Mouse (Mus musculus) layer of hippocampus, postnatal 36 days (tissue): Measurements from ENCODE around the gene Vhl. TPM values are rescaled to one million over a fixed set of nuclear protein-coding genes. Genes with fewer than 3 reads are reported as not detected.

Experiments
- DNase-seq, 2 experiments: peaks; one replicate each; pipeline ENCODE4 v3.0.0; 2022
- total RNA-seq, 2 experiments: library from RNA; stranded (reverse); gene quantifications; 2 replicates each; pipeline ENCODE4 v1.2.3; 2021

Gene Vhl
- total RNA-seq, 2 experiments from 2014 or later, result 50.8 to 50.9 TPM

GRCm38 (mm10) chr6:113624989-113625770 lies 1.4 kb downstream of the Vhl start:
- DNase-seq, result no peak

- no peak for DNase-seq
Observed at GRCm38 (mm10) chr6:113630322-113630721, 6.6 kb downstream of the Vhl start.

GRCm38 (mm10) chr6:113632863-113633262 lies 9.1 kb downstream of the Vhl start:
- DNase-seq, result no peak

- DNase-seq, result peak; percentile 90 to 92
Observed at GRCm38 (mm10) chr6:113638302-113639040, 14.7 kb downstream of the Vhl start, which contains the start of gene Irak2. Gene Irak2, plus strand, starts transcription at chr6:113638467.

GRCm38 (mm10) chr6:113639201-113639600 lies 15.4 kb downstream of the Vhl start:
- DNase-seq, result no peak

- no peak for DNase-seq
Observed at GRCm38 (mm10) chr6:113642605-113643004, 18.8 kb downstream of the Vhl start.

GRCm38 (mm10) chr6:113643021-113643420 lies 19.3 kb downstream of the Vhl start:
- DNase-seq, result no peak

DNA sequence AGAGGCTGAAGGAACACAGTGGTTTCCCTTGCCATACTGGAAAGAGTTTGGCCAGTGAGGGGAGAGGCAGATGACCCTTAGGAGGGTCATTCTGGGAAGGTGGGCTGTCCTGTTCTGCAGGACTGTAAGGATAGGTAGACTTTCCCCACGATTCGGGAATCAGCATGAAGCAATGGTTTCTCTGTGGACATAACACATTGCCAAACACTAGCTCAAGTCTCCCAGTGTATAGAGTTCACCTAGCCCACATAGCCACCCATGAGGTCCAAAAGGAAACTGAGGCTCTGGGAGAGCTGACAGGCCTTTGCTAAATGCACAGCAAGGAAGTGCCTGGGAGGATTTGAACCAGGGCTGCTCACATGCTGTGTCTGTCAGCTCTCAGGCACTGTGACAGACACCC lies 20.2 kb downstream of the Vhl start:
- DNase-seq, result no peak

DNA sequence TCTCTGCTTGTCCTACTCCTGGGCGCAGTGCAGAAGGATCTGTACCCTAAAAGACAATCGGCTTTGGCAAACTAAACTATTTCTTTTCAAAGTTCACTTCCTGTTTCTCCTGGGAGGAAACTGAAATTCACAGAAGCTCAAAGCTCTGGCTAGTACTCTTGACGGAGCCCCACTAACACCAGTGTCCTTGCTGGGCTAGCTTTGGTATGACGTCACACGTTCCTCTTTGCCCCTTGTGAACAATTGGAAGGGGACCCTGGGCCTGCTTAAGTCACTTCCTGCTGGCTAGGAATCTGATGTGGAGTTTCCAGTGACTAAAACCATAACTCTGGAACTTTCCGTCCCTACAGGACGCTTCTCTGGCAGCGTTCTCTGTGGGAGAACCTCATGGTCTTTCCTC lies 21.0 kb downstream of the Vhl start:
- DNase-seq, result no peak

DNA sequence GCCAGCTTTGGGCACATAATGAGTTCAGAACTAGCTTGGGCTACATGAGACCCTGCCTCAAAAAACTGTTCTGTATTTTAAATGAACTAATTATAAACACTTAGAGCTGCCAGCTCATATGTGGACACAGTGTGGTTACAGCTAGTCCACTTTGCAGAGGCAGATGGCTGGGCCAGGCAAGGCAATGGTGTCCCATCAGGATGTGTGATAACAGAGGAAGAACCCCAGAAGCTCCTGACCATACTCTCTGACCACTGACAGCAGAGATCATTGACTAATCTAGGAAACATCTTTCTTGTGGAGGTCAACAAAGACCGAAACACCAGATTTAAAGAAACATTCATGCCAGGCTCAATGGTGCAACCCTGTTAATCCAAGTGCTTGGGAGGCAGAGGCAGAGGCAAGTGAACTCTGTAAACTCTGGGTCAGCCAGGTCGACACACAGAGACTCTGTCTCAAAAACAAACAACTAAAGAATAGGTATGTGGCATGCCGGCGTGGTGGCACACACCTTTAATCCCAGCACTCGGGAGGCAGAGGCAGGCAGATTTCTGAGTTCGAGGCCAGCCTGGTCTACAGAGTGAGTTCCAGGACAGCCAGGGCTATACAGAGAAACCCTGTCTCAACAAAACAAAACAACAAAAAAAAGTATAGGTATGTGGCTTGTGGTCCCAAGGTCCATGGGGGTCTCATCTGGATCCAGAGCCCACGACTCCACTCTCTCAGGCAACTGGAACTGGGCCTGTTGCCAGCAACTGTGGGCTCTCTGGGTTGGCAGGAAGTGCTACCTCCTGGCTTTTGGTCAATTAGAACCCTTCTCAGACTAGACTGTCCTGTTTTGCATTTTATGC lies 25.8 kb downstream of the Vhl start:
- DNase-seq, result no peak

DNA sequence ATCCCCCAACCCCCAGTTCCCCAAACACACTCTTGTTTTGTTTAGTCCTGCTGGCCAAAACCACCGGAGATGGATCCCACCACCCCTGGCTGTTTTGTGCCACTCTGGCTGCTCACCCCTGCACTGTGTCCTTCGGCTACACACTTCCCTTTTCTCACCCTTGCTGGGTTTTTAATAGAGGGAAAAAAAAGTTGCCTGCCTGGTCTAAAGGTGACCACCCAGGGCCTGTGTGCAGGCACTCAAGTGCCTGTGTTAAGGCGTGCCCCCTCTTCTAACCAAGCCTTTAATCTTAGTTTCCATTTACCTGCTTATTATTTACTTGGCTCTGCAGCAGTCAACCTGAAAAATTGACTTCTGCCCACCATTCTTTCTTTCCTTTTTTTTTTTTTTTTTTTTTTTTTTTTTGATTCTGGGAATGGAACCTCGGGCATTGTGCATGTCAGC lies 26.5 kb downstream of the Vhl start:
- DNase-seq, result no peak

DNA sequence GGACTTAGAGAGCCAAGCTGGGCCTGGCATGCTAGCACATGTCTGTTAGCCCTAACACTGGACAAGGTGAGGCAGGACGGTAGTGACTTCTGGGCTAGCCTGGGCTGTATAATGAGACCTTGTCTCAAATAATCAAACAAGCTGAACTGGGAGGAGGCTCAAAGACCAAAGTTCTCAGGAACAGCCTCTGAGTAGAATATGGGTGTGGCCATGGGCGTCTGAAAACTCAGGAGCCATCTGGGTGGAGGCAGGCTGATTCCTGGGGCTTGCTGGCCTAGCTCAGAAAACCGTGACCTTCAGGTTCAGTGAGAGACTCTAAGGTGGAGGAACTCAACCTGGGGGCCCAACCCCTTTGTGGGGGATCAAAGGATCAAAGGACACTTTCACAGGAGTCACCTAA lies 27.9 kb downstream of the Vhl start:
- DNase-seq, result no peak

GRCm38 (mm10) chr6:113653551-113653950 lies 29.8 kb downstream of the Vhl start:
- no peak for DNase-seq

DNA sequence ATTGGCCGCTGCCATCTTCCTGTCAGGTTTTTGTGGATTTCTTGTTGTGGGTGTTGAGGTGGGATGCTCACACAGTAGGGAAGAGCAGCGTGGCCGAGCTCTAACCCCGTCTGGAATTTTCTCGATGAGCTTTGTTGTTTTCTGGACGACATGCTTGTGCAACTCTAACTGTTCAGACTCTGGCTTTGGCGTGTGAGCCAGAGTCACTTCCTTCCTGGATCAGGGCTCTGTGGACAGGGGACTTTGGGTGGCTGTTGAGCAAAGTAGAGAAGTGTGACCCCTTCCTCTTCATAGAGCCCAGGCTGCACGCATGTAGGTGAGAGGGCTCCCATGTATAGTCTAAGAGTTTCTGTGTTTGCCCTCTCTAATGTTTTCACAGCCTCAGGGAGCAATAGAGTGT lies 30.3 kb downstream of the Vhl start:
- no peak for DNase-seq

DNA sequence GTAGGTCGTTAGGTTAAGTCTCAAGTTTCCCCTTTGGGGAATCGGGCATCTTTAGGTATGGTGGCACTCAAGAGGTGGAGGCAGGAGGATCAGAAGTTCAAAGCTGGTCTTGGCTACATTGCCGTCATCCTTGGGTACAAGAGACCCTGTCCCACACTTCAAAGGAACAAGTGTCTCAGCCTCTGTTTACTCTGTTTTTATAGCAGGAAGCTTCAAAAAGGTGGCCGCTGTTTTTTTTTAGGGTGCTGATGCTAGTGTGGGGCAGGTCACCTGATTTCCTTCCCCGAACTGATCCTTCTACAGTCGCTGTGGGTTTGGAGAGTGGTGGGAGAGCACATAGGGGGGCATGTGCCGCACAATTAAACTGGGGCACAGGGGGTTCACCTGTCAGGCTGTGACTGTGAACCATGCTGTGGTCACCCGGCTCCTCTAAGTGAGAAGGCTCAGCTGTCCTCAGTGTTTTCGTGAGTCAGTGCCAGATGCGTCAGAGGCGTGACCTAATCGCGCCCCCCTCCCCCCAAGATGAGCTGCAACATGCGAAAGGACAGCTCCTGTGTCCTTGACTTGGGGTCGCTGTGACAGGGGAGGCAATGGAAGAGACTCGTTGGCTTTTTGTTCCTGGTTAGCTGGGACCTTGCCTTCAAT lies 31.1 kb downstream of the Vhl start:
- no peak for DNase-seq

DNA sequence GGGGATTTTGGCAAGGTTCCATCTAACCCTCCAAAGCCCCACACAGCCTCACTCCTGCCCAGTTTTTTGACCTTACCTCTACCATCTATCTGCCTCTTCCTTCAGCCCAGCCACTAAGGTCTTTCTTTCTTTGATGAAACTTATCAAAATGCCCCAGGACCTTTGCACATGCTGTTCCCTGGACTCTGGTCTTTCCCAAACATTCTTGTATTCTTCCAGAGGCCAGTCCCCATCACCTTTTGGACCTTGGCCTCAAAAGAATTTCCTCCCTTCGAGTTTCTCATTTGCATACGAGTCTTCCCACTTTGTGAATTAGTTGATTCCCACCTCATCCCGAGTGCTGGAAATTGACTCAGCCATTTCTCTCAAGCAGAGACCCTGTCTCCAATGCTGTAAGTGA lies 31.7 kb downstream of the Vhl start:
- DNase-seq, result no peak

GRCm38 (mm10) chr6:113656847-113657246 lies 33.1 kb downstream of the Vhl start:
- DNase-seq, result no peak

GRCm38 (mm10) chr6:113658226-113658625 lies 34.5 kb downstream of the Vhl start:
- no peak for DNase-seq

DNA sequence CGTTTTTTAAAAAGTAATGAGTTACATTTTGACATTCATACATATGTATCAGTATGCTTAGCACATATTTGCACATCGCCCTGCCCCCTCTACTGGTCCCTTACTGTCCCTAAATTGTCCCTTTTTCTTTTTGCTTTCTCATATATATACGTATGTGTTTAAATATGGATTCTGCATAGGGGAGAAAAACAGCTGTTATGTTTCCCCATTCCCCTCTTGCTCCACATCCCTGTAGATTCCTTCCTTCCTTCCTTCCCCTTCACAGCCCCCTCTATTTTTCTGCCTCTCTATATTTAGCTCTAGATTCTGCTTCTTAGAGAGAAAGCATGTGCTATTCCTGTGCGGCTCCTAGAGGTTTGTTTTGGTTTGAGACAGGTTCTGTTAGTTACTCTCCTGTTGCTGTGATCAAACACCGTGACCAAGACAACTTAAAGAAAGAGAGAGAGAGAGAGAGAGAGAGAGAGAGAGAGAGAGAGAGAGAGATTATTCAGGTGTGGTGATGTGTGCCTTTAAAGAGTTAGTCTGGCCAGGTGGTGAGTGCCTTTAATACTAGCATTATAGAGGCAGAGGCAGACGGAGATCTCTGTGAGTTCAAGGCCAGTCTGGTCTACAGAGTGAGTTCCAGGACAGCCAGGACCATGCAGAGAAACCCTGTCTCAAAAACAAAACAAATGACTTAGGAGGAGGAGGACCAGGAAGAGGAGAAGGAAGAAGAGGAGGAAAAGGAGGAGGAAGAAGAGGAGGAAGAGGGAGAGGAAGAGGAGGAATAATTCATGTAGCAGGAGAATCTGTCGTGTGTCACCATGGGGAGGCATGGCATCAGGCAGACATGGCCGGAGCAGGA lies 36.1 kb downstream of the Vhl start:
- no peak for DNase-seq

DNA sequence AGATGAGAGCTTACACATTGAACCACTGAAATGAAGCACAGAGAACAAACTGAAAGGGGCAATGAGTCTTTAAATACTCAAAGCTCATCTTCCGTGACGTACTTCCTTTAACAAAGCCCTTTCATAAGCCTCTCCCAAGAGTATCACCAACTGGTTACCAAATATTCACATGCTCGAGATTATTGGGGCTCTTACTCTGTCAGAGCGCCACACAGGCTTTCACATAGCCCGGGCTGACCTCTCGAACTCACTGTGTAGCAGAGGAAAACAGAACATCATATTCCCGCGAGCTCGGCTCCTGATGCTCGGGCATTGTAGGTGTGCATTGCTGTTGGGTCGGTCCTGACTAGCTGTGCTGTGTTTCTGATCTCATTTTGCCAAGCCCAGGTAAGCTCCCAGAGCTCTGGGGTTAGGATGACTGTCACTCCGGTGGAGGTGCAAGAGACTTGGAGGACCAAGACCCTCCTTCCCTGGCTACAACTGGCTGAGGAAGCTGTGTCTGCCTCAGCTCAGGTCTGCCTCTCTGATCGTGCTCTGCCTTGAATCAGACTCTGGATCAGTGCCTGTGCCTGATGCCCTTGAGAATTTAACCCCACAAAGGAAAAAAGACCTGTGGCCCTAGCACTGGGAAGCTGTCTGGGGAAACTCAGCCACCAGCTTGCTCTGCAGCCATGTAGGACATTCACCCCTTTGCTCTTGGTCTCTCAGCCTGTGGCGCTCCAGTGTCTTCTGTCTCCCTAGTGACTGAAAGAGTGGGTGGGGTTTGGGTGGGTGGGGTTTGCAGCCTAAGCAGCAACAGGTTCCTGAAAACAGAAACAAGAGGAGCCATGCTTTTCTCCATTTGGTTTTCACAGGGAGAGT lies 37.0 kb downstream of the Vhl start:
- no peak for DNase-seq
